Mouse (Mus musculus): ENCODE measurements around the gene Rfwd3.
"Not testable (repeated sequence)": the region's sequence is repeated elsewhere in the genome, so short reads cannot be mapped to it uniquely, and the experiment has no call there.

The Rfwd3 gene

DNA sequence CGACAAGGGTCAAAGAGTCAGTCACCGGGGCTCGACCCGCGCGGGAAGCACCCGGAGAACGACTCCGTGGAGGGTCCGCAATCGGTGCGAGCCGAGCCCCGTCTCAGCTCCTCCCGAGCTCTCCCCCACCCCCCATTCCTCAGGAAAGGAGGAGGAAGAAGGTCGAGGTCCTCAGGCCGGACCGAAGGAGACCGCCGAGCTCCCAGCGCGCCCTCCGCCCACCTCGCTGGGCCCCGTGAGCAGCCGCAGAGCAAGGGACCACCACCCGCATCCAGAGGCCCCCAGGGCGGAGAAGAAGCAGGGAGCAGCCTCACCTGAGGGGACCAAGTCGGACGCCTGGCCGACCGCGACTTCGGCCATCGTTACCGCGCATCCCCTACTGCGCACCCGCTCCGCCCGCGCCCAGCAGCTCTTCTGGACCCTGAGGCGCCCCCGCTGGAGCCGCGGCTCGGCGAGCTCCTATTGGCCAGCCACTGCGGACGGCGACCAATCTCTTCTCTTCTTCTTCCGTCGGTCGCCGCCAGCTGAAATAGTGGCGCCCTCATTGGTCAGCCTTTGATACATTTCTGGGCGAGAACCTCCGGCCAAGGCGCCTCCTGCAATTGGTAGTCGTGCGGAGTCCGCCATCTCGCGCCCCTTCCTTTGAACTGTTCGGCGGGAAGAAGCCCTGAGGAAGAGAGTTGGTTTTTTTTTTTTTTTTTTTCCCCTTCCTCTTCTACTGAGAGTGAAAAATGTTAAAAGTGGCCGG, at the start of gene Rfwd3:
Gene Rfwd3, minus strand, starts transcription at position 402 of the 748 bp plus-strand sequence.
- DNase-seq (ENCODE audit: low spot score in 2 of 2), result peak; percentile 90 to 93

DNA sequence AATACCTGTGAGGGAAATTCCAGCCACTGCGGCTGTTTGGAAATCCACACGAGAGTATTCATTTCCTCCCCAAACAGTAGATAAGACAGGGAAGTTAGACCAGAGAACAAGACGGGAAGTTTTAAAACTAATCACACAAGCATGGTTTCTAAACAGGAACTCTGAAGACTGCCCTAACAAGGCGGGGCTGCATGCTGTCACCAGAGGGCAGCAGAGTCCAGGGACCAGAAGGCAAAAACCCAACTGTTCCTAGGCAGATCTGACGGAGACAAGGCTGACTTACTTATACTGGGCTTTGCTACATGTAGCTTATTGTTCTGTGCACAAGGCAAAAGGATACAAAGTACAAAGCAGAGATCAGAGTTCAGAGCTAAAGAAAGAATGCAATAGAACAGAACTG, 43.2 kb upstream of the Rfwd3 start:
- DNase-seq (ENCODE audit: low spot score in 2 of 2), result peak; percentile 52 to 72

DNA sequence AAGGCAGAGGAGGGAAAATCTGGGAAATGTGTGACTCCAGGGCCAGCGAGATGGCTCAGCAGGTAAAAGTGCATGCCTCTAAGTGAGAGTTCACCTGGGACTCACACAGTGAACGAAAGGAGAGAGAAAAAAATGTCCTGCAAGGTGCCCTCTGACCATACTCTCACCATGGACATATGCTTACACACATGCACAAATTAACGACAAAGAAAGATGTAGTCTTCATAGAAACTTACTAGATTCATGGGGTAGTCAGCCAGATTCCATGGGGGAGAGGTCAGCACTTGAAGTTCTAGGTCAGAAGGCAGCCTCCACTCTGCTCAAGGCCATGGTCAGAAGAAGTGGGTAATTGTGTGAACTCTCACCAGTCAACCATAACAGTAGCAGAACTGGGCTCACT, 40.2 kb upstream of the Rfwd3 start:
- no peak for DNase-seq (ENCODE audit: low spot score in 2 of 2)

DNA sequence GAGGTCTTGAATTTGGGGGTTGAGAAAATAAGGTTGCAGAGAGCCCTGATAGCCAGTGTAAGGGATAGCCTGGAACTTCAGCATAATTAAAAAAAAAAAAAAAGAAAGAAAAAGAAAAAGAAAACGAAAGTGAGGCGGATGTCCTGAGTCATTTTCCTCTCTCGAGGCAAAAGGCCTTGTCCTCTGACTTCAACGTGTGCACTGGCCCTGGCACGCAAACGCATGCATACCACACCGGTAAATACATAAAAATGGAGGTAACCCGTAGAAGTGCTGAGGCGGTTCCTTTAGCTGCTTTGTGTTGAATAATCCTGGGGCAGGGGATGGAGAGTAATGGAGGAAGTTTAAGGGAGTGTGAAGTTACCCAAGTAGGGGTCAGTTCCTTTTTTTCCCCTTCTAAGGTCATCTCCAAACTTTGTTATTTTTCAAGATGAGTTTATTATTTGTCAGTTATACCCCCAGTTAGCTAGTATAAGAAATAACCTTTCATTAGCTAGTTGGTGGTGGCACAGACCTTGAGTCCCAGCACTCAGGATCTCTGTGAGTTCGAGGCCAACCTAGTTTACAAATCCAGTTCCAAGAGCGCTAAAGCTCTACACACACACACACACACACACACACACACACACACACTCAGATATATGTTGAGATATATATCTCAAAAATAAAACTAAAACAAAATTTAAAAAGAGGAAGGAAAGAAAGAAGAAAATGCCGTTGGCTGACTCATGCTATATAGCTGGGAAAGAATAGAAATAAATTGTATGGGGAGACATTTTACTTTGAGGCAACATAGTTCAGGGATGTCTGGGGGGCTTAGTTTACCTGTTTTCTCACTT, 38.6 kb upstream of the Rfwd3 start:
- DNase-seq (ENCODE audit: low spot score in 2 of 2), result no peak

DNA sequence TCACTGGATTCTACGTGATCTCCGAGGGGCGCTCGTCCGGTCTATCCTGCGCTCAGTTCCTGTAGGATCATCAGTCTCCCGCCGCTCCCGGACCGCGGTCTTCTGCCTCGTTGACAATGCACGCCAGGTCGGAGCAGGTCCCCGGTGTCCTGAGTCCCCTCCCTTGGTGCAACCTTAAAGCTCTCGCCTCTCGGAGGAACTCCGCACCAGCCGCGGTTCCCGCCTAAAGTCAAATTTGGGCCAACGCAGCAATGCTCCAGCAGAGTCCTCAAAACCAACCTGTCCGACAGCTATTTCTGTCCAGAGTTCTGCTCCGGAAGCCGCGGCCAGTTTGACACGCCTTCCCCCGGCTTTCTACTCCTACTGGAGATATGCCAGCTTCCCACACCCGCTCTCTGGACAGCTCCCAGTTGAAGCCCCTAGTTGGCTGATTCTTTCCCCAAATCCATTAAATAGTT, 37.9 kb upstream of the Rfwd3 start, which contains the start of gene Mlkl:
Gene Mlkl, minus strand, starts transcription at position 288 of the 458 bp plus-strand sequence.
- DNase-seq (ENCODE audit: low spot score in 2 of 2), result peak; percentile 12 to 20

DNA sequence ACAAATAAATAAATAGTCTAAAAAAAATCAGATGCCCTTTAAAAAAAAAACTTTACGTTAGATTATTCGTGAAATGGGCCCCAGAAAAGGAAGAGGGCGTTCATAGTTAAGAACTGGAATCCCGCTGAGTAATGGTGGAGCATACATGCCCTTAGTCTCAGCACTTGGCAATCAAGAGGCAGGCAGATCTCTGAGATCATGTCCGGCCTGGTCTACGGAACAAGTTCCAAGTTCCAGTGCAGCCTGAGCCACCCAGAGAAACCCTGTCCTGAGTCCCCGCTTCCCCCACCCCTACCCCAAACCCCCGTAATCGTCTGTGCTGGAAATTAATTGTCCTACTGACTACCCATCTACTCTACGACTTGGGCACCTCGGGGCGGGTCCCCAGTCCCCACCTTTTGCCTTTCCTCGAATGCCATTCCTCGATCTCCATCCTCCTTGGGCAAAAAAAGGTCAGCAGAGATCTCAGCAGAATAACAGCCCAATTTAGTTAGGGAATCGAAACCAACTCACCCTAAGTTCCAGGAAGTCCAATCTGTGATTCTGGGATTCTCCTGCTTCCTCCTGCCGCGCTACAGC, 37.4 kb upstream of the Rfwd3 start:
- no peak for DNase-seq (ENCODE audit: low spot score in 2 of 2)

DNA sequence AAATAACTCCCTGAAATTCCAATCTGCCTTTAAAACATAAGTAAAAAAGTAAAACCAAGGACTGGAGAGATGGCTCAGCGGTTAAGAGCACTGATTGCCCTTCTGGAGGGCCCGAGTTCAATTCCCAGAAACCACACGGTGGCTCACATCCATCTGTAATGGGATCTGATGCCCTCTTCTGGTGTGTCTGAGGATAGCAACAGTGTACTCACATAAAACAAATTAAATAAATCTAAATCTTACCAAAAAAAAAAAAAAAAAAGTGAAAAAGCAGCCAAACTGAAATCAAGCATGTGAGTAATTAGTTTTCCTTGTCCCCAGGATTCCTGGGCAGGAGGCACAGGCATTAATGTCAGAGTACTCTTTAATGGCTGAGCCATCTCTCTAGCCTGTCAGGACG, 36.7 kb upstream of the Rfwd3 start:
- no peak for DNase-seq (ENCODE audit: low spot score in 2 of 2)

DNA sequence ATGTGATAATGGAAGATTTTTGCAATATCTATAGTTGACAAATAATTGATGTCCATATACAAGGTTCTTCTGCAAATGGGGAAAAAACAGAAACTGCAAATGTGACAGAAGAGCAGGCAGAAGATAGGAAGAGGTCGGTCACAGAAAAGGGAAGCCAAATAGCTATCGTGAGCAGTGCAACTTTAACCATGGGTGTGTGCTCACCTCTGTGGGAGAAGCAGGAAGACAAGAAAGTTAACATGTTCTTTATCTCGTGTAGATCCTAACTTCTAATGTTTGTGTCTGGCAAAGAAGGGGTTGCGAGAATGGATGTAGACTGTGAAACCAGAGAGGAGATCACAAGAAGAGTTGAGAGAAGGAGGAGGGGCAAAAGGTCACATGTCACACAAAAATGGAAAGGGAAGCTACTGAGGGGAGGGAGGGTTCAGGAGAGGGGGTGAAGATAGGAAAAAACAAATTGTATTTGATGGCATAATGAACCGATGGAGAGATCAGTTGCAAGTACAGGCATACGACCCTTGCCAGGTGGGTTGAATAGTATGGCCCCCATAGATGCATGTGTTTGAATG, 25.3 kb upstream of the Rfwd3 start:
- no peak for DNase-seq (ENCODE audit: low spot score in 2 of 2)

DNA sequence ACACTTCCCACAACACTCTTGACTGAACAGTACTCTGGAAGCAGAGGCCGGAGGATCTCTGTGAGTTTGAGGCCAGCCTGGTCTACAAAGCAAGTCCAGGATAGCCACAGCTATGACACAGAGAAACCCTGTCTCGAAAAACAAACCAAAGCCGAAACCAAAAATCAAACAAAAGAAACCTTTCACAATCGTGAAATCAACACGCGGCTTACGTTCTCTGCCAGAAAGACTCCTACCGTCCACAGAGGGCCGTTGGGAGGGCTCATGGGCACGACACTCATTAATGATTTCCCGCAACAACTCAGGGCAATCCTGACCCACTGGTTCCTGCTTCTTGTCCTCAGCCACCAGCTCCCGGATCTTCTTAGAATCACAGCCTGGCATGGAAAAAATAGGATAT, 14.7 kb upstream of the Rfwd3 start:
- DNase-seq (ENCODE audit: low spot score in 2 of 2), result no peak

DNA sequence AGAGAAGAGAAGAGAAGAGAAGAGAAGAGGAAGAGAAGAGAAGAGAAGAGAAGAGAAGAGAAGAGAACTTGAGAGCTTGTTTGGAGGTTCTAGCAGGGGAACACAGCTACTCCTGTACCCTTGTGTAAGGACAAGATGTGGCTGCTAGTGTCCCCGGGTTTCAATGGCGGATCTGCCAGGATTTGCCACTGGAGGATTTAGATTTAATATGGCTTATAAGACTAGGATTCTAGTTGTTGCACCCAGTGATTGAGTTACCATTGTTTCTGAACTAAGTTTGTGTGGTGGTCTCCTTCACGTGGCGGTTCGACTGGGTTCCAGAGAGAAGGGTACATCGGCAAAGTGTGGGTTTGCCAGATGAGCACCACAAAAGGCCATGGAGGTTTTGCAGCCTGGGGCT, 13.9 kb upstream of the Rfwd3 start:
- not testable (repeated sequence) for DNase-seq (ENCODE audit: low spot score in 2 of 2)

DNA sequence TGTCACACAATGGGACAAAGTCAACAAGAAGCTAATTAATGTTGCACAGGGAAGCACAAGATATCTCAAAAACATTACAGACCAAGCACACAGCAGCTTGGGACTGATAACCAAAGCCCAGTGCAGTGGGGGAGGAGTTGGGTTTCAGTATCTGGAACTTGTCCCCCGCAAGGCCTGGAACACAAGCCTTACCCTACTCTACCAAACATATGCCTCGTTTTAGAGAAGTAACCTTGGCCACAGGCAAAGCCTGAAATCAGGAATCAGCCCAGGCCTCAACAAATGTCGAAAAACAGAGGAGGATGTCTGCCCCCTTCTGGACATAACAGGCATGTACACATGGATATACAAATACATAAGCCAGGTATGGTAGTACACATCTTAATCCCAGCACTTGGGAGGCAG, 12.7 kb upstream of the Rfwd3 start:
- DNase-seq (ENCODE audit: low spot score in 2 of 2), result peak in 1 of 2 experiments; percentile 6

DNA sequence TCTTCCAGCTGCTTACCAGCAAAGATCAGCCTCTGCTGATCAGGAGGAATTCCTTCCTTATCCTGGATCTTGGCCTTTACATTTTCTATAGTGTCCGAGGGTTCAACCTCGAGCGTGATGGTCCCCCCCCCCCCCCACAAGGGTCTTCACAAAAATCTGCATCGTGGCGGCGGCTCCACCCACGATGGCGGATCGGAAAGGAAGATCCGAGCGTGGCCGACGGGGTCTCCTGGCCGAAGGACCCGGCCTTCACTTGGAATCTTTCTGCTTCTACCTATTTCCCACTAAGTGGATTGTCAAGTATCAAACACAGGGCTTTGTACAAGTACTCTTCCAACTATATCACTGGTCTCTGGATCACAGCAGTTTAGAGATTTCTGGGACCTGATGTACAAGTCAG, 10.0 kb upstream of the Rfwd3 start:
- DNase-seq (ENCODE audit: low spot score in 2 of 2), result not testable (repeated sequence)

DNA sequence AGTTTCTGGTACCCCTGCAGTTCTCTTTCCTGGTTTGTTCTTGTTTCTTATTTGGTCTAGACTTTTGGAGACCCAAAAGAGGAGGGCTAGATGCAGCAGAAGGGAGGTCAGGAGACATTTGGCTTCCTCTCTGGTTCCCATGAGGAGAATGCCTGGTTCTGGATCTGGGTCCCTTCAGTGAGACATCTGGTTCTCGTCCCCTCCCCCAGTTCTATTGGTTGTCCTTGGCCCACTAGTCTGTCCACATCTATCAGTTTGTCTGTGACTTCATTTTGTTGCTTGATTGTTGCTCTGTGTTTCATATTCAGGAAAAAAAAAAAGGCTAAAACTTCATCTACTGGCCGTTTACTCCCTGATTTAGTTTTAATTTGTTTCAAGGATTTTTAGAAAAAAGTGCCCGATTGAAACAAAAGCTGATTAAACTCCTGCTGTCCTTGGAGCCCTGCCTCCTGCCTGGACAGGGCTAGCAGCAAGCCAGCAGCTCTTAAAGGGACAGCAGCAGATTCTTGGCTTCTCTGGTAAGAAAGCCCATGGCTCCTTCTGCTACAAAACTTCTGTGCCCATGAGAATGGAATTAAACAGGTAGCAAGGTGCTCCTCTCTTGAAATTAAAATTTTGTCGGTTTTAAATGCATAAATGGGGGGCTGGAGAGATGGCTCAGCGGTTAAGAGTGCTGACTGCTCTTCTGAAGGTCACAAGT, 5.2 kb upstream of the Rfwd3 start:
- DNase-seq (ENCODE audit: low spot score in 2 of 2), result no peak

DNA sequence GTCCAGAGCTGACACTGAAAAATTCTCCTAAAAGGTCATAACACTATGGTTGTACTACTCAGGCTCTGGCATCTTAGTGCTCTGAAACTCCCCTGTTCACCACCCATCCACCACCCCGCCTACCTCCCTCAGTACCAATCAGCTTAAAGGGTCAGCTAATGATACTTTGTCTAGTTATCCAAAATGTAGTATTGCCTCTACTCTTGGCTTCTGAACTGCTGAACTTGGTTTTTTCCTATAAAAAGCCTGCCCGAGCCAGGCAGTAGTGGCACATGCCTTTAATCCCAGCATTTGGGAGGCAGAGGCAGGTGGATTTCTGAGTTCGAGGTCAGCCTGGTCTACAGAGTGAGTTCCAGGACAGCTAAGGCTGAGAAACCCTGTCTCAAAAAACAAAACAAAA, 4.3 kb upstream of the Rfwd3 start:
- DNase-seq (ENCODE audit: low spot score in 2 of 2), result no peak

DNA sequence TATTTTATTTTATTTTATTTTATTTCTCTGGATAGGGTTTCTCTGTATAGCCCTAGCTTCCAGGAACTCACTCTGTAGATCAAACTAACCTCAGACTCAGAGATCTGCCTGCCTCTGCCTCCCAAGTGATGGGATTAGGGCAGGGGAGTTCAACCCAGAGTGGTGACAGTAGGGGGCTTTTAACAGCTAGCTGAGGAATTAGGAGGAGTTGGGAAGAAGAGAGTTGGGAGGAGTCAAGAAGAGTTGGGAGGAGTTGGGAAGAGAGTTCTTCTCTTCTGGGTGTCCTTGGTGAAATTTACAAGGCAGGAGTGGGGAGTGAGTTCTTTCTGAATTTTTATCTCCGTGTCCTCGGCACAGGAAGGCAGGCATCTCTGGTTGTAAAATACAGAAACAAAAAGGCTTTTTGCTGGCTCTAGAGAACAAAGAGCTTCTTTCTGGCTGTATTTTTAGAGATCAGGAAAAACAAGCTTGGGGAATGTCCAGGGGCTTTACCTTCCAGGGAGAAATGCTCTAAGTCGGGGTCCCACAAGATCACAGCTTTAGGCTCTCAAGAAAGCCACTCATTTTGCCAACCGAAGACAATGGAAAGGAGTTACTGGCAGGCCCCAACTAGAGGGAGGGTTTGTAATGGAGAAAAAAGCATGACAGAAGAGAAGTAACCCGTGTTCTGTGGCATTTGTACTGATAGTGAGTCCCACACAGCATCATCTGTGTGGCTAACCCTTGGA, 3.2 kb upstream of the Rfwd3 start:
- not testable (repeated sequence) for DNase-seq (ENCODE audit: low spot score in 2 of 2)

DNA sequence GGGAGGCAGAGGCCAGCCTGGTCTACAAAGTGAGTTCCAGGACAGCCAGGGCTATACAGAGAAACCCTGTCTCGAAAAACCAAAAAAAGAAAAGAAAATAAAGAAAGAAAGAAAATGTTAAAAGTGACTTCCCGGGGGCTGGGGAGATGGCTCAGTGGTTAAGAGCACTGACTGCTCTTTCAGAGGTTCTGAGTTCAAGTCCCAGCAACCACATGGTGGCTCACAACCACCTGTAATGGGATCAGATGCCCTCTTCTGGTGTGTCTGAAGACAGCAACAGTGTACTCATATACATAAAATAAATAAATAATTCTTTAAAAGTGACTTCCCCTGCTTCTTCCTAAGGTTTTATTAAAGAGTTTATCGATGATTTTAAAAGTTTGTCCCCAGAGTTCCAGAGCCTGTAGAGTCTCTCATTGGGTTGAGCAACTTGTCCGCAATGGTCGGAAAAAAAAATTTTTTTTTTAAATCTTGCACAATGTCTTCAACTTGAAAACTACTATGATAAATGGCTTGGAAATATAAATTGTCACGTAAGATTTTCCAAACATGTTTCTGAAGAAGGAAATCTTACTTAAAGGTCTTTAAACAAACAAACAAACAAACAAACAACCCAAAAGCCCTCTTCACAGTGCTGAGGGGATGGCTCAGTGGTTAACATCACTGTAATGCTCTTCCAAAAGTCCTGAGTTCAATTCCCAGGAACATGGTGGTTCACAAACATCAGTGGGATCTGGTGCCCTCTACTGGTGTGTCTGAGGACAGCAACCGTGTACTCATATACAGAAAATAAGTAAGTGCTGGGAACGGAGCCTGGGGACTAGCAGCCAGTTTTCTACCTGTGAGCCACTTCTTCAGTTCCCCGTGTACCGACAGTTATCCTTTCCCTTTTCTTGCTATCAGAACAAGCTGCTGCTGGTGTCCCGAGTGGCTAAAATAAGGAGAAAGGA, 850 bp upstream of the Rfwd3 start:
- DNase-seq (ENCODE audit: low spot score in 2 of 2), result peak in 1 of 2 experiments; percentile 14

DNA sequence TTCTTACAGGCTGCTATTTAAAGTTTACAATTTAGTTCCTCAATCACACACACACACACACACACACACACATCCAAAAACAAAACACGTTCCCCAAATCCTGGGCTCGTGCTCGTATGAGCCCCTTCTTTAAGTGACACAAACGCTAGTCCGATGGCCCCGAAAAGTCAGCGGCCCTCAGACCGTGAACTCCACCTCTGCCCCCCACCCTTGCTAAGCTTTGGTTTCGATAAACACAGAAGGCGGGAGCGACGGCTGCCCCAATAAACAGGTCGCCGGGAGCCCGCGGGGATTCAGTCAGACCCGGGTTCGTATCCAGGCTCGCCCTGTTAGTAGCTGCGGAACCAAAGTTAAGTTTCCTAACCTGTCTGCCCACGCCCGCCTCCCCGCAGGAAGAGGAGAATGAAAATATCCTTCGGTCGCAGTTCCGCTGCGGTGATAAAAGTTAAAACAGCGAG, 630 bp downstream of the Rfwd3 start:
- peak; percentile 49 to 69 for DNase-seq (ENCODE audit: low spot score in 2 of 2)

DNA sequence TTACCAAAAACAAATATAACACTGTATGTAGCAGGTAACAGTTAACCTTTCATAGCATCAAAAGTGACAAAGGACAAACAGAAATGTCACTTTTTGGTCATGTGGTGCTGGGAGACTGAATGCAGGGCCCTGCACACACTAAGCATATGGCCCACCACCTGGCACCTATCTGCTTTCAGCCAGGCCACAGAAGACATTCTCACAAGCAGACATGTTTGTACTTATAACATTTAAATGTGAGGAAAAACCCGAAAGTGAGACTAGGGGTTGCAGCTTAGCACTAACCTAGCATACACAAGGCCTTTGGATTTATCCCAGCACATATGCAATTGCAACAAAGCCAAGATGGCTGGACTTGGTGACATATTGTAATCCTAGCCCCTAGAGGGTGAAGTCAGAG, 2.0 kb downstream of the Rfwd3 start:
- no peak for DNase-seq (ENCODE audit: low spot score in 2 of 2)

DNA sequence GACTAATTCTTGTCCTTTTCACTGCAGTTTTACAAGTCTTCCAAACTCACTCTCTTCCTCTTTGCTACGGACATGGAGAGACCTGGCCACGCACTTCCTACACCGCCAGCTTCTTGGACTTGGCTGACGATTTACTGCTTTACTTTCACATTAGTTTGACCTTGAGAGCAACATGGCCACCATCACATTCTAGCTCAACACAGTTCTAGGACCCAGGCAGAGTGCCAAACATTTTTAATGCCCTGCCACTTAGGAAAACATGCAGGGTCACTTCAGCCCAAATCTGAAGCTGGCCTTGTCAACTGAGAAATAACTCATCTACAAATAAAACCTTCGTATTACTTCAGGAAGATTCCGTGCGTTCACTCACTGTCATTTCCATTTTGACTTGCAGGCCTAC, 8.3 kb downstream of the Rfwd3 start:
- DNase-seq (ENCODE audit: low spot score in 2 of 2), result no peak

DNA sequence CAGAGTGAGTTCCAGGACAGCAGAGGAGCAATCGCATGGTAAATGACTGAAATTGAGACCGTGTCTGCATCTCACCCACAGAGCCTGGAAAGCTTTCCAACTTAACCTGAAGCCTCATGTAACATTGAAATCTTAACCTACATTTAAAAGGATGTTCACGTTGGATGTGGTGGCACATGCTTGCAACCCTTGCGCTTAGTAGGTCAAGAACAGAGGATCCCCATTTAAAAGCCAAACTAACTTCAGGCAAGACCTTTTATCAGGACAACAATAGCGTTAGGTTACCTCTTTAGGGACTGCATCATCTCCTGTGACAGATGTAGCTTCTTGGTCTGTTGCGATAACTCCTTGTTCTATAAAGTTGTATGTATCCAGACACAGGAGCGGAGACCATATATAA, 9.4 kb downstream of the Rfwd3 start:
- no peak for DNase-seq (ENCODE audit: low spot score in 2 of 2)

Data from spleen, postnatal 14 days (tissue).